Mouse (Mus musculus) frontal cortex, postnatal 36 days (tissue): ENCODE results near the gene Rnf40.
"Not testable (repeated sequence)": the region's sequence is repeated elsewhere in the genome, so short reads cannot be mapped to it uniquely, and the experiment has no call there.

Source experiments
- DNase-seq, 2 experiments: peaks; one replicate each; pipeline ENCODE4 v3.0.0; 2022; ENCODE audit warnings: low spot score in 2 of 2

Rnf40 gene

GRCm38 (mm10) chr7:127602903-127603302 lies 14.3 kb downstream of the Rnf40 start:
- DNase-seq: no peak

- no peak for DNase-seq
Observed at GRCm38 (mm10) chr7:127604256-127604655, 15.7 kb downstream of the Rnf40 start.

- DNase-seq: no peak
Observed at GRCm38 (mm10) chr7:127607150-127607549, 18.6 kb downstream of the Rnf40 start.

GRCm38 (mm10) chr7:127611011-127611410 lies 22.4 kb downstream of the Rnf40 start:
- no peak for DNase-seq

- DNase-seq: no peak
Observed at GRCm38 (mm10) chr7:127611561-127611960, 23.0 kb downstream of the Rnf40 start.

GRCm38 (mm10) chr7:127613501-127613900 lies 24.9 kb downstream of the Rnf40 start:
- no peak for DNase-seq

GRCm38 (mm10) chr7:127614091-127614490 lies 25.5 kb downstream of the Rnf40 start:
- no peak for DNase-seq

GRCm38 (mm10) chr7:127614511-127614890 lies 25.9 kb downstream of the Rnf40 start:
- DNase-seq: no peak

- peak; percentile 75 to 77 for DNase-seq
Observed at GRCm38 (mm10) chr7:127614891-127615843, 26.6 kb downstream of the Rnf40 start, which contains the start of gene Zfp629. TSS of gene Zfp629 (minus strand) at chr7:127615797.

- DNase-seq: no peak
Observed at GRCm38 (mm10) chr7:127616336-127616735, 27.8 kb downstream of the Rnf40 start.

- no peak for DNase-seq
Observed at GRCm38 (mm10) chr7:127616881-127617280, 28.3 kb downstream of the Rnf40 start.

GRCm38 (mm10) chr7:127617962-127618361 lies 29.4 kb downstream of the Rnf40 start:
- no peak for DNase-seq

- DNase-seq: not testable (repeated sequence)
Observed at GRCm38 (mm10) chr7:127618402-127618801, 29.8 kb downstream of the Rnf40 start.

- no peak for DNase-seq
Observed at GRCm38 (mm10) chr7:127626039-127626438, 37.5 kb downstream of the Rnf40 start.

GRCm38 (mm10) chr7:127626471-127626870 lies 37.9 kb downstream of the Rnf40 start:
- DNase-seq: no peak

- no peak for DNase-seq
Observed at GRCm38 (mm10) chr7:127628646-127629045, 40.1 kb downstream of the Rnf40 start.

GRCm38 (mm10) chr7:127631416-127631815 lies 42.8 kb downstream of the Rnf40 start:
- no peak for DNase-seq

- DNase-seq: peak; percentile 74 to 80
Observed at GRCm38 (mm10) chr7:127636963-127637362, 48.4 kb downstream of the Rnf40 start.

GRCm38 (mm10) chr7:127641260-127641659 lies 52.7 kb downstream of the Rnf40 start:
- DNase-seq: peak in 1 of 2 experiments; percentile 27

GRCm38 (mm10) chr7:127642254-127642653 lies 53.7 kb downstream of the Rnf40 start:
- no peak for DNase-seq

- no peak for DNase-seq
Observed at GRCm38 (mm10) chr7:127646363-127646762, 57.8 kb downstream of the Rnf40 start.

GRCm38 (mm10) chr7:127647576-127647975 lies 59.0 kb downstream of the Rnf40 start:
- not testable (repeated sequence) for DNase-seq

GRCm38 (mm10) chr7:127648516-127649201 lies 60.1 kb downstream of the Rnf40 start:
- no peak for DNase-seq
